Mouse (Mus musculus) heart, postnatal 0 days (tissue): ENCODE data around the gene Tcp10a. TPM values are rescaled to one million over a fixed set of nuclear protein-coding genes. Genes with fewer than 3 reads are reported as not detected.
"Not testable (repeated sequence)": the region's sequence is repeated elsewhere in the genome, so short reads cannot be mapped to it uniquely, and the experiment has no call there.

Source experiments
- ATAC-seq: fragments of 200-750 bp; cut with Nextera tagmentation; 2 replicates; pipeline ENCODE4 v1.8.0; 2017; ENCODE audit warnings: low read depth, moderate number of reproducible peaks, moderate library complexity; ENCODE audit not compliant: insufficient read depth
- DNase-seq: peaks from one replicate; pipeline ENCODE4 v3.0.0-alpha.2; 2016; ENCODE audit warnings: low spot score
- H3K27ac ChIP-seq: fragments of 300-500 bp; sonication (generic); 2 replicates; pipeline ENCODE4 v1.5.1; 2014; ENCODE audit warnings: low read depth, mild to moderate bottlenecking
- H3K27me3 ChIP-seq: fragments of 300-500 bp; sonication (generic); 2 replicates; pipeline ENCODE4 v1.6.1; 2014; ENCODE audit warnings: low read length, mixed read lengths; ENCODE audit not compliant: control insufficient read depth, insufficient read depth
- H3K36me3 ChIP-seq: fragments of 300-500 bp; sonication (generic); replicated peaks from 2 replicates; pipeline ENCODE4 v1.6.1; 2014; ENCODE audit warnings: low read length, mixed read lengths; ENCODE audit not compliant: control insufficient read depth, insufficient read depth
- H3K4me1 ChIP-seq: fragments of 300-500 bp; sonication (generic); 2 replicates; pipeline ENCODE4 v1.6.1; 2014; ENCODE audit warnings: antibody characterized with exemption; ENCODE audit not compliant: control insufficient read depth, insufficient read depth
- H3K4me2 ChIP-seq: fragments of 300-500 bp; sonication (generic); 2 replicates; pipeline ENCODE4 v1.6.1; 2014; ENCODE audit warnings: low read depth, mild to moderate bottlenecking, low read length, moderate library complexity
- H3K4me3 ChIP-seq: fragments of 300-500 bp; sonication (generic); 2 replicates; pipeline ENCODE4 v1.5.1; 2014; ENCODE audit warnings: low read depth, low read length
- H3K9ac ChIP-seq: fragments of 300-500 bp; sonication (generic); replicated peaks from 2 replicates; pipeline ENCODE4 v1.6.1; 2014; ENCODE audit warnings: low read depth, low read length, mixed read lengths
- H3K9me3 ChIP-seq: fragments of 300-500 bp; sonication (generic); replicated peaks from 2 replicates; pipeline ENCODE4 v1.6.1; 2016; ENCODE audit warnings: low read length; ENCODE audit not compliant: control insufficient read depth
- CTCF ChIP-seq: IDR thresholded peaks from 2 replicates; pipeline ENCODE4 v1.5.1; 2016; ENCODE audit warnings: antibody characterized with exemption, control low read depth, low read depth
- EP300 ChIP-seq: IDR thresholded peaks from 2 replicates; pipeline ENCODE4 v1.6.1; 2016; ENCODE audit warnings: antibody characterized with exemption, low read depth
- WGBS: fragments of 180-500 bp; shearing (Covaris S2); extraction: QIAGEN DNeasy Blood & Tissue Kit; methylation state at CpG from one replicate; pipeline ENCODE4 v1.1.7; 2014; 5-methylcytosine and 5-hydroxymethylcytosine counted together
- polyA plus RNA-seq: library from polyadenylated mRNA; unstranded; fragments of >200 nt; fragmentation: Nextera tagmentation; extraction: Ambion mirVana; gene quantifications from 2 replicates; pipeline ENCODE4 v1.2.1, GENCODE M21; 2015
- total RNA-seq: library from RNA; depleted of rRNA; stranded (reverse); fragments of >200 nt; gene quantifications from 2 replicates; pipeline ENCODE4 v1.2.3, GENCODE M21; 2014; ENCODE audit warnings: low replicate concordance

Gene Tcp10a
- total and polyA plus RNA-seq, 2 experiments from 2014 or later = 0.07 TPM; not detected in 1

DNA sequence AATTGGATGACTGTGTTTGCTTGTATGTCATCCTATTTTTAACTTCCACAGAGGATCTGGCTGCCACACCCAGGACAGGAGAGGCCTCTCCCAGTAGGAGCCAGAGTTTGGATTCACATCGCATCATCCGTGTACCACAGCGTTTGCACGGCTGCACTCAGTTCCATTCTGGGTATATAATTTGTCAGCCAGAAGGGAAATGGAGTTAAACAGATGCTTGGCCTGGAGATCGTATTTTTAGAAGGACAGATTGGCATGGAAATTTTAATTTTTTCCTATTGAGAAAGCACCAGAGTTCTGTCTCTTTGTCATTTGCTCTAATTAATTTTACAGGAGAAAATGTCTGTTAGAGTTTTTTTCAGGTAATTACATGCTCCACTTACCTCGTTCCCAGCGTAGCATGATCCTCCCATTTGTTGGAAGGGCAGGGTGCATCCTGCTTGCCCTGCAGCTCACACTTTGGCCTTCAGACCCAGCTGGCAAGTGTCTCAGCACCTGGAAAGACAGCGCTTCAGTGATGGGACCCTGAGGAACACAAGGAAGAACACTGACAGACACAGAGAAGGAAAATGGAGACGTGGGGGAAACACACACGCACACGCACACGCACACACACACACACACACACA lies 37.9 kb upstream of the Tcp10a start:
- no peaks in the 10 kb centered on the region for H3K27me3 ChIP-seq
- H3K4me1 ChIP-seq = peaks cover 30% of the 10 kb centered on the region
- H3K4me3 ChIP-seq = no peak overlapping the region
- no peaks in the 10 kb centered on the region for H3K9me3 ChIP-seq
- no peak overlapping the region for H3K4me2 ChIP-seq
- peaks cover 21% of the 10 kb centered on the region for H3K36me3 ChIP-seq
- H3K9ac ChIP-seq = no peak overlapping the region
- WGBS = 70% methylated on average over 12 of the region's 12 CpGs
- TF ChIP-seq EP300 (no peak), CTCF (no peak)
- H3K27ac ChIP-seq = peak overlapping the region; percentile 92
- ATAC-seq = no peak
- peak; percentile 2 for DNase-seq

DNA sequence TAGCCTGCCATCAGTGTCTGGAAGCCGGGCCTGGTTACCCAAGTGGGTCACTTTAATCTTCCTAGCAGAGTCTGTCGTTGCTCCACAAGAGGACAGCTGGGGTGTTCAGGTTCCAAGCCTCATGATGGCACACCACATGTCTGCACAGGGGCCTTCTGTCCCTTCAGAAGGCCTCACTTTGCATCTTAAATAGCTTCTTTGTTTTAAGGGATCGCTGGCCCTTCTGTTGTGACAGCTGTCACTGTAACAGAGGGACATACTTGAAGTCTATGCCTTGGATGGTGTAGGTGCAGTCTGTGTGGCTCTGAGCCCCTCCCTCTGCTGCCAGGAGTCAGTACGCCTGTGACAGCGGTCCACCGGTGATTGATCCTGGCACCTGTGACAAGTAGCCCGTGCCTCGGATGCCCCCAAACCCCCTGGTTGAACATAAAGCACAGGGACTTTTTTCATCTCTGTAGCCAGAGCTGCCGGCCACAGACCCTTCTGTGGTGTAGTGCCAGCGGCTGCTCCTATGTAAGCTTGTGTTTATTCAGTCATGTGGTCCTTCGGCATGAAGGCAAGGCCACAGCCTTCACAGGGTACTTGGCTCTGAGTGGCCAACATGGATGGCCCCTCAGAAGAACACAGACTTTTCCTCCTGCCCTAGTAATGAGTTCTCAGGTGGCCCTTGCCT lies 32.3 kb upstream of the Tcp10a start:
- ATAC-seq (no peak), DNase-seq (no peak)
- H3K4me3 ChIP-seq = no peak overlapping the region
- H3K4me2 ChIP-seq = no peak overlapping the region
- no peaks in the 10 kb centered on the region for H3K9me3 ChIP-seq
- TF ChIP-seq EP300 (no peak), CTCF (no peak)
- peaks cover 4% of the 10 kb centered on the region; the same call in 1 of the 2 replicates for H3K4me1 ChIP-seq
- H3K9ac ChIP-seq = no peak overlapping the region
- no peak overlapping the region for H3K27ac ChIP-seq
- H3K36me3 ChIP-seq = peaks cover 28% of the 10 kb centered on the region
- WGBS = 75% methylated on average over 11 of the region's 11 CpGs
- H3K27me3 ChIP-seq = no peaks in the 10 kb centered on the region

DNA sequence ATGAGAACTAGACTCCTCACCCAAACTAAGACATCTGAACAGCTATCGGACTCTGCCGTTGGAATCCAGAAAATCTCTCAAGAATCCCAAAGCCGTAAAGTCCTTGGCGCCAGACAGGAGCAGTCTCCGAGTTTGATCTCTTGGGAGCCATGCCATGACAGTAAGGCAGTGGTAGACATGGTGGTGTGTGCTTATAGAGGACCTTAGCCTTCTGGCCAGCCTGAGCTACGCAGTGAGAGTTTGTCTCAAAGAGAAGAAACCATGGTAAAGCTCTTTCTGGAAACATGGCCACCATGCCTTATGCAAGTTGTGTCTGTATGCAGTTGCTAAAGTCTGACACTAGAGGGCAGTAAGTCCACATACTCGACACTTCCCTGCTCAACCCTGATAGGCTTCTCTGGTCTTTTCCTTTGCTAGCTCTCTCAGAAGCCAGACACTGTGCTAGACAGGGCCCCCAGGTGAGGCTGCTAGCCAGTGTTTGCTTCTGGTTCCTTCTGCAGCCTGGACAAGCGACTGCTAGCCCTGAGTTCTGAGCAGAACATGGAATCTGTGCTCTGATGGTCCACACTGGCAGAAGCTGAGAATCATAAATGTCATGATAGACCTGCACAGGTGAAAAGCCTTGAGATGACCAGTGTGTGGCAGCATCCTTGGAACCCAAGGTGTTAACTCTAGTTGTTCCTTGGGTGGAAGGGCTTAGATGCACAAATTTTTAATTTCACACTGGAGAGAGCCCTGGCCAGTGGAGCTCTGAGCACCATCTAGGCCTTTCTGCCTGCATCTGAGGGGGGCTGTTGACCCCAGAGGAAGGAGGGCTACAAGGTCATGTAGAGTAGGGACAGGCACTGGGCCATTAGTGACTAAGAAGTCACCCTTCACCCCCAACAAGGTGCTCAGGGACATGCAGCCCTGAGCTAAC lies 17.9 kb upstream of the Tcp10a start:
- not testable (repeated sequence) for H3K4me3 ChIP-seq, H3K9ac ChIP-seq, H3K9me3 ChIP-seq, H3K36me3 ChIP-seq, H3K4me2 ChIP-seq, H3K27me3 ChIP-seq, H3K27ac ChIP-seq, H3K4me1 ChIP-seq, DNase-seq
- 44% methylated on average over 8 of the region's 8 CpGs for WGBS
- peak; percentile 40; the same call in 1 of the 2 replicates for TF ChIP-seq CTCF
- ATAC-seq = peak; percentile 77

GRCm38 (mm10) chr17:7315693-7316382 lies 8.6 kb upstream of the Tcp10a start:
- H3K4me2 ChIP-seq, H3K27ac ChIP-seq, H3K4me3 ChIP-seq, H3K9ac ChIP-seq, DNase-seq, H3K9me3 ChIP-seq, H3K4me1 ChIP-seq, H3K27me3 ChIP-seq, H3K36me3 ChIP-seq, ATAC-seq: not testable (repeated sequence)
- WGBS = 71% methylated on average over 6 of the region's 8 CpGs

DNA sequence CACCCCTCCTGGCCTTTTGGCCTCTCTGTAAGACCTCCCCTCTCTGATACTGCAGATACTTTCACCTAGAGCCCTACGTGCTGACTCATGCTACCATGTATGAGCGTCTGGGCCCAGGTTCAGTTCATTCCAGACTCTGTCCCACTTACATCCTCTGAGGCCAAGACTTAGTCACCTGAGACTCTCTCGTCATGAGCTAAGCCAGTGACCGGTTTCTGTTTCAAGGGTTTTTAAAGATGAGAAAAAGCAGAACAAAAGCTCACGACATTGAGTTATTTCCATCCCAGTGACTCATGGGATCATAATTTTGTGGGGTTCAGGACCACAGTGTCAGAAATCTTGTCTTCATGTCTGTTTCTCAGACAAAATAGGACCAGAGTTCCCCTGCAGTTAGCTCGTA lies 4.7 kb upstream of the Tcp10a start:
- not testable (repeated sequence) for ATAC-seq, DNase-seq, H3K27ac ChIP-seq, H3K9me3 ChIP-seq, H3K4me3 ChIP-seq, H3K36me3 ChIP-seq, H3K9ac ChIP-seq, H3K27me3 ChIP-seq, H3K4me1 ChIP-seq, H3K4me2 ChIP-seq
- 64% methylated on average over 6 of the region's 6 CpGs for WGBS

GRCm38 (mm10) chr17:7326415-7326814 lies 2.0 kb downstream of the Tcp10a start:
- H3K4me3 ChIP-seq, H3K4me1 ChIP-seq, H3K27ac ChIP-seq, H3K9ac ChIP-seq, DNase-seq, H3K27me3 ChIP-seq, H3K9me3 ChIP-seq, H3K4me2 ChIP-seq, H3K36me3 ChIP-seq: not testable (repeated sequence)
- WGBS = 11% methylated on average over 5 of the region's 8 CpGs
- ATAC-seq = peak; percentile 24; the same call in 1 of the 2 replicates

DNA sequence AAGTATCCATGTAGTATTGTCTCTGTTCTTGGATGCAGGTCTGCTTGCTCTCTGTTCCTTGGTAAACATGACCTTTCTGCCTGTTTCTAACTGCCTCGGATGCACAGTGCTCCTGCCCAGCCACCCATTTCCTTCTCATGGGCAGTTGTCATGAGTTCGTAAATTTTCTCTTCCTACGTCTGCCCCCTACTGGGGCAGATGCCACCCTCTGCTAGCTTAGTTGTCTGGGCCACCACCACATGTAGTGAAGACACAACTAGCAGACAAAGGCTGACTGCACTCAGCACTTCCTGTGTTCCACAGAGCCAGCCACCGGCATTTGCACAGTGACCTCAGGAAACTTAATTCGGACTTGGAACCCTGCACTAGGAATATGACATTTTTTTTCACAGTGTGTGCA lies 8.3 kb downstream of the Tcp10a start:
- not testable (repeated sequence) for H3K9ac ChIP-seq, DNase-seq, H3K4me1 ChIP-seq, H3K27ac ChIP-seq, H3K4me2 ChIP-seq, H3K36me3 ChIP-seq, H3K9me3 ChIP-seq, ATAC-seq, H3K27me3 ChIP-seq, H3K4me3 ChIP-seq
- 68% methylated on average over 2 of the region's 5 CpGs for WGBS

GRCm38 (mm10) chr17:7337381-7337780 lies 12.9 kb downstream of the Tcp10a start:
- WGBS = 52% methylated on average over 7 of the region's 9 CpGs
- not testable (repeated sequence) for H3K4me1 ChIP-seq, DNase-seq, H3K4me2 ChIP-seq, H3K27ac ChIP-seq, H3K9ac ChIP-seq, ATAC-seq, H3K36me3 ChIP-seq, H3K27me3 ChIP-seq, H3K4me3 ChIP-seq, H3K9me3 ChIP-seq
